Mouse (Mus musculus): ENCODE data around the gene Npr2. TPM values are rescaled to one million over a fixed set of nuclear protein-coding genes. Genes with fewer than 3 reads are reported as not detected.

The Npr2 gene
- polyA plus RNA-seq, 1 experiment from 2014 or later: 26.9 TPM

GRCm38 (mm10) chr4:43656339-43657109 is 24.8 kb downstream of the Npr2 start, which contains the start of gene Hint2:
Gene Hint2 (minus strand): TSS chr4:43656466.
- Histone ChIP-seq H3K4me3 (peak within 1 kb of the TSS; percentile 61), H3K27ac (replicated peaks) (peak within 1 kb of the TSS; percentile 93), H3K27me3 (peaks cover 19% of the 10 kb centered on the region), H3K36me3 (0 out of 2 replicates have a peak, but pooled peaks cover 5% of the 10 kb centered on the region), H3K9ac (peak within 1 kb of the TSS; percentile 80), H3K4me2 (peak within 1 kb of the TSS; percentile 81), H3K9me3 (no peaks in the 10 kb centered on the region), H3K4me1 (replicated peaks) (peaks cover 26% of the 10 kb centered on the region)
- ATAC-seq (ENCODE audit: low read depth): peak; percentile 97
- 1% methylated on average over 34 of the region's 34 CpGs for WGBS

- Histone ChIP-seq H3K27me3 (peaks cover 26% of the 10 kb centered on the region), H3K4me1 (replicated peaks) (peaks cover 26% of the 10 kb centered on the region), H3K36me3 (no peaks in the 10 kb centered on the region), H3K9me3 (no peaks in the 10 kb centered on the region), H3K4me2 (peak overlapping the region; percentile 81), H3K27ac (replicated peaks) (peak overlapping the region; percentile 77; the same call in 1 of the 2 replicates), H3K9ac (no peak overlapping the region), H3K4me3 (peak overlapping the region; percentile 61)
- ATAC-seq (ENCODE audit: low read depth): no peak
- WGBS: 53% methylated on average over 4 of the region's 4 CpGs
Measured at GRCm38 (mm10) chr4:43657146-43657545, 25.4 kb downstream of the Npr2 start.

- H3K27ac ChIP-seq (replicated peaks): no peak overlapping the region
- no peak overlapping the region for H3K4me2 ChIP-seq
- H3K27me3 ChIP-seq: peaks cover 48% of the 10 kb centered on the region
- no peak overlapping the region for H3K9ac ChIP-seq
- H3K36me3 ChIP-seq: no peaks in the 10 kb centered on the region
- WGBS: 26% methylated on average over 4 of the region's 4 CpGs
- no peak overlapping the region for H3K4me3 ChIP-seq
- no peak for ATAC-seq (ENCODE audit: low read depth)
- H3K9me3 ChIP-seq: no peaks in the 10 kb centered on the region
- H3K4me1 ChIP-seq (replicated peaks): peaks cover 25% of the 10 kb centered on the region
Measured at GRCm38 (mm10) chr4:43666412-43666811, 34.7 kb downstream of the Npr2 start.

GRCm38 (mm10) chr4:43668782-43669427 is 37.2 kb downstream of the Npr2 start, which contains the start of the genes Tmem8b and Fam221b:
Gene Tmem8b (plus strand): TSS chr4:43668971.
Gene Fam221b (minus strand): TSS chr4:43669145.
- Histone ChIP-seq H3K27ac (replicated peaks) (peak within 1 kb of the TSS; percentile 67), H3K4me1 (replicated peaks) (peaks cover 48% of the 10 kb centered on the region)
- 3% methylated on average over 34 of the region's 41 CpGs for WGBS

GRCm38 (mm10) chr4:43669428-43669794 is 37.7 kb downstream of the Npr2 start:
- ATAC-seq (ENCODE audit: low read depth): peak; percentile 49
- peaks cover 48% of the 10 kb centered on the region for H3K4me1 ChIP-seq (replicated peaks)
- 0% methylated on average over 18 of the region's 25 CpGs for WGBS
- H3K36me3 ChIP-seq: peaks cover 6% of the 10 kb centered on the region
- H3K4me2 ChIP-seq: peak overlapping the region; percentile 95
- peaks cover 22% of the 10 kb centered on the region for H3K27me3 ChIP-seq
- peak overlapping the region; percentile 96 for H3K9ac ChIP-seq
- peak overlapping the region; percentile 67 for H3K27ac ChIP-seq (replicated peaks)
- H3K9me3 ChIP-seq: no peaks in the 10 kb centered on the region
- peak overlapping the region; percentile 87 for H3K4me3 ChIP-seq

More at GRCm38 (mm10) chr4:43668782-43669427, 37.2 kb downstream of the Npr2 start, which contains the start of the genes Tmem8b and Fam221b:
- Histone ChIP-seq H3K4me3 (peak within 1 kb of the TSS; percentile 87), H3K9me3 (no peaks in the 10 kb centered on the region), H3K27me3 (peaks cover 24% of the 10 kb centered on the region), H3K36me3 (peaks cover under 1% of the 10 kb centered on the region; the same call in 1 of the 2 replicates), H3K4me2 (peak within 1 kb of the TSS; percentile 95), H3K9ac (peak within 1 kb of the TSS; percentile 96)
- ATAC-seq (ENCODE audit: low read depth): peak; percentile 92

GRCm38 (mm10) chr4:43672070-43672469 is 40.3 kb downstream of the Npr2 start:
- 8% methylated on average over 2 of the region's 2 CpGs for WGBS
- Histone ChIP-seq H3K4me3 (peak overlapping the region; percentile 18), H3K27ac (replicated peaks) (0 out of 2 replicates have a peak overlapping the region, but pooled peaks have one; percentile 38), H3K9ac (0 out of 2 replicates have a peak overlapping the region, but pooled peaks have one; percentile 96), H3K36me3 (peaks cover 33% of the 10 kb centered on the region), H3K9me3 (no peaks in the 10 kb centered on the region), H3K4me1 (replicated peaks) (peaks cover 48% of the 10 kb centered on the region), H3K27me3 (0 out of 2 replicates have a peak, but pooled peaks cover 6% of the 10 kb centered on the region), H3K4me2 (peak overlapping the region; percentile 95)
- no peak for ATAC-seq (ENCODE audit: low read depth)

GRCm38 (mm10) chr4:43673703-43674102 is 42.0 kb downstream of the Npr2 start:
- Histone ChIP-seq H3K27ac (replicated peaks) (no peak overlapping the region), H3K27me3 (no peaks in the 10 kb centered on the region), H3K36me3 (peaks cover 49% of the 10 kb centered on the region), H3K9ac (no peak overlapping the region), H3K9me3 (no peaks in the 10 kb centered on the region), H3K4me2 (no peak overlapping the region), H3K4me1 (replicated peaks) (peaks cover 45% of the 10 kb centered on the region), H3K4me3 (no peak overlapping the region)
- 72% methylated on average over 8 of the region's 8 CpGs for WGBS
- ATAC-seq (ENCODE audit: low read depth): no peak

- Histone ChIP-seq H3K27me3 (no peaks in the 10 kb centered on the region), H3K36me3 (peaks cover 62% of the 10 kb centered on the region), H3K4me2 (no peak overlapping the region), H3K4me3 (no peak overlapping the region), H3K9me3 (no peaks in the 10 kb centered on the region), H3K4me1 (replicated peaks) (peaks cover 38% of the 10 kb centered on the region), H3K9ac (no peak overlapping the region), H3K27ac (replicated peaks) (no peak overlapping the region)
- WGBS: 78% methylated on average over 5 of the region's 5 CpGs
- ATAC-seq (ENCODE audit: low read depth): no peak
Measured at GRCm38 (mm10) chr4:43674974-43675373, 43.2 kb downstream of the Npr2 start.

GRCm38 (mm10) chr4:43675608-43676007 is 43.9 kb downstream of the Npr2 start:
- Histone ChIP-seq H3K36me3 (peaks cover 68% of the 10 kb centered on the region), H3K27me3 (no peaks in the 10 kb centered on the region), H3K4me2 (no peak overlapping the region), H3K4me1 (replicated peaks) (peaks cover 32% of the 10 kb centered on the region), H3K9ac (no peak overlapping the region), H3K9me3 (no peaks in the 10 kb centered on the region), H3K4me3 (no peak overlapping the region), H3K27ac (replicated peaks) (no peak overlapping the region)
- ATAC-seq (ENCODE audit: low read depth): no peak
- WGBS: 82% methylated on average over 4 of the region's 4 CpGs

- ATAC-seq (ENCODE audit: low read depth): no peak
- no peak overlapping the region for H3K9ac ChIP-seq
- H3K27ac ChIP-seq (replicated peaks): no peak overlapping the region
- 94% methylated on average over 6 of the region's 6 CpGs for WGBS
- 0 out of 2 replicates have a peak, but pooled peaks cover 3% of the 10 kb centered on the region for H3K4me1 ChIP-seq (replicated peaks)
- no peaks in the 10 kb centered on the region for H3K9me3 ChIP-seq
- no peak overlapping the region for H3K4me2 ChIP-seq
- no peaks in the 10 kb centered on the region for H3K27me3 ChIP-seq
- H3K36me3 ChIP-seq: peaks cover 96% of the 10 kb centered on the region
- no peak overlapping the region for H3K4me3 ChIP-seq
Measured at GRCm38 (mm10) chr4:43678541-43678940, 46.8 kb downstream of the Npr2 start.

- Histone ChIP-seq H3K4me1 (replicated peaks) (no peaks in the 10 kb centered on the region), H3K27ac (replicated peaks) (no peak overlapping the region), H3K4me3 (no peak overlapping the region), H3K36me3 (peaks cover 98% of the 10 kb centered on the region), H3K4me2 (no peak overlapping the region), H3K27me3 (no peaks in the 10 kb centered on the region), H3K9ac (no peak overlapping the region), H3K9me3 (no peaks in the 10 kb centered on the region)
- WGBS: 91% methylated on average over 7 of the region's 7 CpGs
- no peak for ATAC-seq (ENCODE audit: low read depth)
Measured at GRCm38 (mm10) chr4:43679416-43680043, 47.8 kb downstream of the Npr2 start.

- H3K4me3 ChIP-seq: no peak overlapping the region
- 94% methylated on average over 17 of the region's 17 CpGs for WGBS
- H3K9ac ChIP-seq: no peak overlapping the region
- H3K36me3 ChIP-seq: peaks cover 66% of the 10 kb centered on the region
- no peak for ATAC-seq (ENCODE audit: low read depth)
- no peak overlapping the region for H3K4me2 ChIP-seq
- H3K4me1 ChIP-seq (replicated peaks): no peaks in the 10 kb centered on the region
- no peaks in the 10 kb centered on the region for H3K9me3 ChIP-seq
- no peak overlapping the region for H3K27ac ChIP-seq (replicated peaks)
- H3K27me3 ChIP-seq: no peaks in the 10 kb centered on the region
Measured at GRCm38 (mm10) chr4:43690021-43690420, 58.3 kb downstream of the Npr2 start.
